Mouse (Mus musculus) ZHBTc4 (cell line): Measurements from ENCODE around the gene Vac14.

Source experiments
- DNase-seq: peaks from one replicate; pipeline ENCODE4 v3.0.0-alpha.2; 2011; ENCODE audit warnings: low read depth, low spot score

Gene Vac14

GRCm38 (mm10) chr8:110687726-110688125 is 69.3 kb downstream of the Vac14 start:
- DNase-seq = no peak

DNA sequence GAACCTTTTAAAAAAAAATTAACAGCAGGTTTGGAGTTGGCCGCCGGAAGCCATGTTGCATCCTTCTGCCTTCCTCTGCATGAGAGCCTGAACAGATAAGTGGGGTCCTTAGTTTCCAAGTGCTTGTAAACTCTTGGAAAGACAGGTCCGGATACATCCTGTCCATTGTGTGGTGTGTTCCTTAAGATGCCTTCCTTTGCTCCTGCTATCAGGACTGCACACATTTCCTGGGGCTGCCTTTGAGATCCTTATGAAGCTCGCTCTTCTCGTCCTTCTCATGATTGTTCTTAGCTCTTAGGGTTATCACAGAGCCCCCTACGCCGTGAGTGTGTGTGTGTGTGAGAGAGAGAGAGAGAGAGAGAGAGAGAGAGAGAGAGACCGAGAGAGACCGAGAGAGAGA is 71.6 kb downstream of the Vac14 start:
- no peak for DNase-seq

DNA sequence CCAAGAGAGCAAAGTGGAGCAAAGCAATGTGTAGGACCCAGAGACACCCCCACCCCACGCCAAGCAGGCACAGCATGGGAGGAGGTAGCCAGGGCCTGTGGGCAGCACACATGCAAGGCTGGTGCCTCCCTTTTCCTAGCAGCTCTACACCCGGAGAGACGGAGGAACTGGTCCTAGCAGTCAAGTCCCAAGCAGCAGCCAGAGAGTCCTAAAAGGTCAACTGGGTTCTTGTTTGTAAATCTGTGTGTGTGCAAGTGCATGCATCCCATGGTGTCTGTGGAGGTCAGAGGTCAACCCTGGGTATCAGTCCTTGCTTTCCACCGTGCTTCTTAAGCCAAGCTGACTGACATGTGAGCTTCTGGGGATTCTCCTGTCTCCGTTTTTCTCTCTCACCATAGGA is 75.8 kb downstream of the Vac14 start:
- DNase-seq = no peak

- no peak for DNase-seq
Measured at GRCm38 (mm10) chr8:110694826-110695225, 76.4 kb downstream of the Vac14 start.

DNA sequence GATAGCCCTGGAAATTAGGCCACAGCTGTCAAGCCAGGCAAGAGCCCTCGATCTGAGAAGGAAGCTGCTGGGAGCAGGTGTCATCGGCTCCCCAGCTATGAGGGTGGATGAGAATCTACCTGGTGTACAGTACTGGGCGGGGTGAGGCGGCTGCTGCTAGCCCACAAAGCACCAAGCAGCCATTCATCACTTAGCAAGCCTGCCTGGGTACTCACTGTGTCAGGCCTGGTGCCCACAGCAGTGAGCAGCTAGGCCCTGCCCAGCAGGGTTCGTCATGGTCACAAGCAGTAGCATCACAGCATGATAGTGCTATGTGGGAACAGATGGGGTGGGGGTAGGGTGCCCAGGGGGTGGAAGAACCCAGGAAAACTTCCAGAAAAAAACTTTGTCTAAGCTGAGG is 77.0 kb downstream of the Vac14 start:
- no peak for DNase-seq

GRCm38 (mm10) chr8:110696051-110696450 is 77.7 kb downstream of the Vac14 start:
- no peak for DNase-seq

- DNase-seq = no peak
Measured at GRCm38 (mm10) chr8:110697571-110697970, 79.2 kb downstream of the Vac14 start.

DNA sequence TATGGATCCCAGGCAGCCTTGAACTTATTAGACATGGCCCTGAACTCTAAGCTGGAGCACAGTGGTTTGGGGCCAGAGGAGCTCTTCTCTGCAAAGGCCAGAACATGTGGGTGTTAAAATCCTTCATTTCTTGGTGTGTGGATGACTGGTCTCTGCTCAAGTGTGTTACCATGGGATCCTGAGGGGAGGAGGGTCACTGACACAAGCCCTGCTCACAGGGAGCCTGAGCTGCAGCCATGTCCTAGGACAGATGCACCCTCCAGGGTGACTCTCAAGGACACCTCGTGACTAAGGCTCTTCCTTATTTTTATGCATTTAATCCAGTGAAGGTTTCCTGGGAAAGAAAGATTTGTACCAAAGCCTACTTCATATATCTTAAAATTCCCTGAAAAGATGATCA is 79.7 kb downstream of the Vac14 start:
- no peak for DNase-seq

GRCm38 (mm10) chr8:110699501-110699900 is 81.1 kb downstream of the Vac14 start:
- DNase-seq = no peak

DNA sequence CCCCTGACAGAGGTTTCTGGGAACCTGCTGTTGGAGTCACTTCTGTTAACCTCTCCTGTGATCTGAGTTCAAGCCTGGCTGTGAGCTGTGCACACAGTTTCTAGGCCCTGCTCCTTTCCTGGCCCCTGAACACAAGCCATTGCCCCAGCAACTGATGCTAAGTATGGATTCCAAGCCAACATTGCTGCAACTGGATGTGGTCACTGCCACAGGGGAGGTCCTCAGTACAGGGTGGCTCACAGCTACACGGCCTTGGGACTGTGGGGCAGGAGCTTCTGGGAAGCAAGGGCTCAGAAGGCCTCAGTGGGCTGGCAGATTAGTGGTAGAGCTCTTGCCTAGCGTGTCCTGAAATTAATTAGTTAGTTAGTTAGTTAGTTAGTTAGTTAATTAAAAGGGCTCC is 82.2 kb downstream of the Vac14 start:
- no peak for DNase-seq

- no peak for DNase-seq
Measured at GRCm38 (mm10) chr8:110702636-110703459, 84.5 kb downstream of the Vac14 start.

DNA sequence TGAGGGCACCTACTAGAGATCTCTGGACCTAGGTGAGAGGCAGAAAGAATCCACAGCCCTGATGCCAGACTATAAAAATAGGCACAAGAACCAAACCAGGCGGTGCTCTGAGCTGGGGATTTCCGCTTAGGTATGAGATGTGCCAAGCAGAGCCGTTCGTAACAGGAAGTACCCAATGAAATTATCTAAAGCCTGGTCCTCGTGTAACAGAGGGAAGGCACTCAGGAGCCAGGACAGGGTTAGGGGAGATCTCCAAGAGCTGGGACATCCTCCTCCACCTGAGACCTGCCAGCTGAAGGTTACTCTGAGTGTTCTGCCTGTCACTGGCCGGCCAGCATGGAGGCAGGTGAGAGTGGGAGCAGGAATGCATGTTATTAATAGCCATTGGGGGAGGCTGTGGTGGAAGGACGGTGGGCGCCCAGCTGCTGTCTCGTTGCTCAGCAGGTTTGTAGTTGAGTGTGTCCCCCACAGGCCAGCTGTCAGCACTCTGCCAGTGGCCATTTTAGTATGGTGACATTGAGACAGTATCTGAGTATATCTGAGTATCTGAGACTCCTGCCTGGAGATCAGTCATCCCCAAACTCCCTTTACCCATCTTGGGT is 85.2 kb downstream of the Vac14 start:
- DNase-seq = no peak

DNA sequence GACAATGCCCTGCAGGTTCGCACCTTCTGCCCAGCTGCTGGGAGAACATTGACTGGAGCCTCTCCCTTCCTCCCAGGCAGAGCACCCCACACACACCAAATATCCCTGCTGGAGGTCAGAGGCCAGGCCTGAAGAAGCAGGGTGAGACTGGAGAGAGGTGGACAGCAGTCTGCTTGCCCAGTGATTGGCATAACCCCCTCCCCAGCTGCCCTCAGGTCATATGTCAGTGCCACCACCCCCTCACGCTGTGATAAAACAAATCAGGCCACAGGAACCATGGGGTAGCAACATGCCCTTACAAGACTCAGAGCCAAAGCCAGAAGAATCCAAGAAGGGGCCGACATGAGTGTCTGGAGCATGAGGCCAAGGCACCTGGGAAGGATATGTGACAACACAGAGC is 85.7 kb downstream of the Vac14 start:
- DNase-seq = no peak

DNA sequence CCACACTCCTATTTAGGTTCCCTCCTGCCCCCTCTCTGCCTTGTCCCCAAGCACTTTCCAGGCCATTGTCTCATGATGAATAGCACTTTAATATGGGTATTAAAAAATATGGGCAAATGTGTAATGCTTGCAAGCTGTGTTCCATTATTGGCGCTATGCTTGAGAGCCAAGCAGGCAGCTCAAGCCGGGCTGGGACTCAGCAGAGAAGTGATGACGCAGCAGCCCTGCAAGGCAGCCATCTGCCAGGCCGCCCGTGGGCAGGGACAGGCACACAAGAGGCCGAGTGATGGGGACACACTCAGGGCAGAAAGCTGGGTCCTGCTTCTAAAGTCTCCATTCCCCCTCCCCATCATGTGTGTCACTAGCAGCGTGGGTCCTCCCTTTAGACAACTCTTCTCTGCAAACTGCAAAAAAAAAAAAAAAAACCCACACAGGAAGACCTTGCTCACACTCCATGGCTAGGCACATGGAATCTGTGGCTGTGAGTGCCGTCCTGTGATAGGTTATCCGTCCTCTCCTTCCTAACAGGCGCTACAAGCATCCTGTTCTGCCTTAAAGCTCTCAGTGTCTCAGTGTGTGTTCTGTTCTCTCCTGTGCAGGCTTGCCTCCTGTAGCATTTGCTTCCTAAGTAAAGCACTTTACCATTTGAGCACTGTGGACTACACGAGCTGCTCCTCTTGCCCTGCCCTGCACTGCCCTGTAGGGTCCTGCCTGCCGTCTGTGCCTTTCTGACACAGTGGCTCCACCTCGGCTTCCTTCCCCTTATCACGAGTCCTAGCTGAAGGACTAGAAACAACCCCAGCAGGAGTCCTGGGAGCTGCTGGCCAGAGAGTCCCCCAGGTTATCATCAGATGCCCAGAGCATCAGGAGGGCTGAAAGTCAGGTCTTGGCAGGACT is 87.3 kb downstream of the Vac14 start:
- DNase-seq = no peak

- DNase-seq = no peak
Measured at GRCm38 (mm10) chr8:110706288-110706870, 88.0 kb downstream of the Vac14 start.

- DNase-seq = no peak
Measured at GRCm38 (mm10) chr8:110708429-110708828, 90.0 kb downstream of the Vac14 start.

GRCm38 (mm10) chr8:110710593-110710992 is 92.2 kb downstream of the Vac14 start:
- DNase-seq = no peak

DNA sequence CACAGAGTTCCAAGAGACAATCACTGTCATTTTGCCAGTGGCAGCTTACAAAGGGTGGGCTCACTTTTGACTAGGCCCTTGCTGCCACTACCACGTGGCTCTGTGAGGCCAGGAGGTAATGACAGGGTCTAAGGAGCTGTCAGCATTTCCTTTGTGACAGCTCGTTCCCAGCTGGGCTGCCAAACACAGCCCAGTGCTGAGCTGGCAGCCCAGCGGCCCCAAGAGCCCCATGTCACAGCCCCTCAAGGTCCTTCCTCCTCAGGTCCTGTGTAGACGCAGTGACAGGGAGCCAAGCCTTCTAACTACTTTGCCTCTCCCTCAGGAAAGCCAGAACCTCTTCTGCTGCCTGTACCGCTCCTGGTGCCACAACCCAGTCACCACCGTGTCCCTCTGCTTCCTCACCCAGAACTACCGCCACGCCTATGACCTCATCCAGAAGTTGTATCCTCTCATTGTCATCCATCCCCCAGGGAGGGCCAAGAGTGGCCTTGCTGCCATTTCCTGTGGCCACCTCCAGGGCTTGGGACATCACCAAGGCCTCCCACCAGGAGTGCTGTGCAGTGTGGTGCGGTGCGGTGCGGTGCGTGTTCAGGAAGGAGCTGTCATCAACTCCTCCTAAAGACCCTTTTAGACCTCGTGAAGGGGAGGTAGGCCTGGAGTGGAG is 93.0 kb downstream of the Vac14 start:
- no peak for DNase-seq

GRCm38 (mm10) chr8:110713073-110713472 is 94.7 kb downstream of the Vac14 start:
- DNase-seq = no peak

DNA sequence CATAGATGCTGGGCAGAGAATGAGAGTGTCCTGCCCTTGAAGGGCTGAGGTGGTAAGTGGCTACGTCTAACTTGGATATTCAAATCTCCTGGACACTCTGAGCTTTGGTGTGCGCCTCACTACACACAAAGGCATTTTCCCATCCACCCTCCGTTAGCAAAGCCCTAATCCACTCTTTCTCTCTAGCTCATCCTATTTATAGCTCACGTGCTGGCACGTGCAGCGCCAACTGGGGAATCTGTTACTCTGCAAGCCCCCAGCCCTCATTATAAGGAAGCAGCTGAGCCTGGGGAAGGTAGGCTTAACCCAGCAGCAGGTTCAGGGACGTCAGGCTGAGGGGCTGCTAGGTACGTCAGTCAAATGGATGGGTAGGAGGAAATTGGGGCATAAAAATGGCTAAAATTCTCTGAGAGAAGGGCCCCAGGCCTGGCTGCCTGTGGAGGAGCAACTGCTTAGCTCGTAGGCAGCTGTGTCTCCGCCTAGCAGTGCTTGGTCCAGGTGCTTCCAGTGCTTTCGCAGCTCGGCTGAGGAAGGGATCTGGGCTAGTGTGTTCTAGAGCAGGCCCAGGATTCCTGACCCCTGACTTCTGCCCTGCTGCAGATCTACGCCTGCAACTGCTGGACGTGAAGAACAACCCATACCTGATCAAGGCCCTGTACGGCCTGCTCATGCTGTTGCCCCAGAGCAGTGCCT is 96.6 kb downstream of the Vac14 start:
- DNase-seq = no peak

- DNase-seq = no peak
Measured at GRCm38 (mm10) chr8:110716075-110716474, 97.7 kb downstream of the Vac14 start.
